Mouse (Mus musculus): ENCODE results near the gene Cgnl1.

DNA sequence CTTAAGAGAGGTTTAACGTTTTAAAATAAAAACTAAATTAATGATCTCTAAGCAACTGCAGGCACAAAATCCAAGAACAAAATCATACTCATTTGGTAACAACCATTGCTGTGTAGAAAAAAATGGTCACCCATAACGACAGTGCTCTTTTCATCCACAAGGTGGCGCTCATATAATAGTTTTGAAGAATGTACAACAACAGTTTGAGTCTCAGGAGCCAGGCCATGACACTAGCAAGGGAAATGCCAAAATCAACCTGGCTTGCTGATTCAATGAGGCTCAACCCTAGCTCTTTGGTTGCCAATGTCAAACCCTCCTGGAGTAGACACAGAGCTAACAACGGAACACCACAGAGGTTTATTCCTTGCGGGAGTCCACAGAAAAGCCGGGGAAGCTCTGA is 125.3 kb downstream of the Cgnl1 start:
- TF ChIP-seq POLR2A (IDR thresholded peaks at IDR 0.05; ENCODE audit: borderline replicate concordance, insufficient read depth, low read length) = no peak
- peak; percentile 54; the same call in 1 of the 2 replicates for TF ChIP-seq CTCF (IDR thresholded peaks at IDR 0.05; ENCODE audit: borderline replicate concordance, insufficient read depth, low read depth, low read length)
